Mouse (Mus musculus): ENCODE results near the gene Eif4enif1. TPM values are rescaled to one million over a fixed set of nuclear protein-coding genes. Genes with fewer than 3 reads are reported as not detected.

Gene Eif4enif1
- polyA plus RNA-seq, 1 experiment from 2014 or later = 54.9 TPM

GRCm38 (mm10) chr11:3291311-3292061 lies 89.3 kb downstream of the Eif4enif1 start:
- Histone ChIP-seq H3K4me2 (ENCODE audit: low read length) (peak overlapping the region; percentile 100), H3K9me3 (ENCODE audit: control insufficient read depth, low read length) (no peaks in the 10 kb centered on the region), H3K27me3 (replicated peaks; ENCODE audit: control insufficient read depth, insufficient read depth, low read length) (no peaks in the 10 kb centered on the region), H3K27ac (ENCODE audit: low read length) (peak overlapping the region; percentile 100), H3K36me3 (ENCODE audit: control insufficient read depth, insufficient read depth) (peaks cover 4% of the 10 kb centered on the region; the same call in 1 of the 2 replicates), H3K4me1 (replicated peaks; ENCODE audit: control insufficient read depth, insufficient read depth, low read length) (peaks cover 50% of the 10 kb centered on the region), H3K4me3 (replicated peaks; ENCODE audit: low read length) (peak overlapping the region; percentile 90), H3K9ac (replicated peaks; ENCODE audit: low read depth, low read length) (peak overlapping the region; percentile 99)
- ATAC-seq = no peak
- 1% methylated on average over 26 of the region's 26 CpGs for WGBS

GRCm38 (mm10) chr11:3292062-3292421 lies 89.8 kb downstream of the Eif4enif1 start:
- peak overlapping the region; percentile 100 for H3K4me2 ChIP-seq (ENCODE audit: low read length)
- H3K4me3 ChIP-seq (replicated peaks; ENCODE audit: low read length) = peak overlapping the region; percentile 90
- H3K27me3 ChIP-seq (replicated peaks; ENCODE audit: control insufficient read depth, insufficient read depth, low read length) = no peaks in the 10 kb centered on the region
- WGBS = 0% methylated on average over 8 of the region's 8 CpGs
- no peaks in the 10 kb centered on the region for H3K9me3 ChIP-seq (ENCODE audit: control insufficient read depth, low read length)
- peaks cover 55% of the 10 kb centered on the region for H3K4me1 ChIP-seq (replicated peaks; ENCODE audit: control insufficient read depth, insufficient read depth, low read length)
- H3K36me3 ChIP-seq (ENCODE audit: control insufficient read depth, insufficient read depth) = peaks cover 4% of the 10 kb centered on the region; the same call in 1 of the 2 replicates
- H3K9ac ChIP-seq (replicated peaks; ENCODE audit: low read depth, low read length) = peak overlapping the region; percentile 99
- ATAC-seq = 0 out of 2 replicates have a peak, but pooled peaks have one; percentile 5
- peak overlapping the region; percentile 100 for H3K27ac ChIP-seq (ENCODE audit: low read length)

- H3K9me3 ChIP-seq (ENCODE audit: control insufficient read depth, low read length) = no peaks in the 10 kb centered on the region
- H3K4me2 ChIP-seq (ENCODE audit: low read length) = peak overlapping the region; percentile 100
- WGBS = under 1% methylated on average over 8 of the region's 8 CpGs
- peak overlapping the region; percentile 99 for H3K9ac ChIP-seq (replicated peaks; ENCODE audit: low read depth, low read length)
- peak overlapping the region; percentile 90 for H3K4me3 ChIP-seq (replicated peaks; ENCODE audit: low read length)
- no peaks in the 10 kb centered on the region for H3K27me3 ChIP-seq (replicated peaks; ENCODE audit: control insufficient read depth, insufficient read depth, low read length)
- ATAC-seq = no peak
- peak overlapping the region; percentile 100 for H3K27ac ChIP-seq (ENCODE audit: low read length)
- H3K4me1 ChIP-seq (replicated peaks; ENCODE audit: control insufficient read depth, insufficient read depth, low read length) = peaks cover 52% of the 10 kb centered on the region
- peaks cover 8% of the 10 kb centered on the region; the same call in 1 of the 2 replicates for H3K36me3 ChIP-seq (ENCODE audit: control insufficient read depth, insufficient read depth)
Measured at GRCm38 (mm10) chr11:3292711-3293249, 90.6 kb downstream of the Eif4enif1 start.

GRCm38 (mm10) chr11:3293361-3293760 lies 91.2 kb downstream of the Eif4enif1 start:
- peak overlapping the region; percentile 100 for H3K27ac ChIP-seq (ENCODE audit: low read length)
- H3K4me3 ChIP-seq (replicated peaks; ENCODE audit: low read length) = peak overlapping the region; percentile 90
- no peaks in the 10 kb centered on the region for H3K9me3 ChIP-seq (ENCODE audit: control insufficient read depth, low read length)
- peak overlapping the region; percentile 100 for H3K4me2 ChIP-seq (ENCODE audit: low read length)
- no peak for ATAC-seq
- no peaks in the 10 kb centered on the region for H3K27me3 ChIP-seq (replicated peaks; ENCODE audit: control insufficient read depth, insufficient read depth, low read length)
- peaks cover 49% of the 10 kb centered on the region for H3K4me1 ChIP-seq (replicated peaks; ENCODE audit: control insufficient read depth, insufficient read depth, low read length)
- 5% methylated on average over 4 of the region's 4 CpGs for WGBS
- H3K9ac ChIP-seq (replicated peaks; ENCODE audit: low read depth, low read length) = peak overlapping the region; percentile 99
- H3K36me3 ChIP-seq (ENCODE audit: control insufficient read depth, insufficient read depth) = peaks cover 11% of the 10 kb centered on the region

Other genes with a start within 250 kb of the Eif4enif1 start
- 17.2 and 23.9 TPM in 2 replicates for gene Sfi1, start 8.9 kb upstream of the Eif4enif1 start, polyA plus RNA-seq (2015; fragmentation: Nextera tagmentation; extraction: Ambion mirVana)
- 252 and 276 TPM in 2 replicates for gene Drg1, start 64.0 kb downstream of the Eif4enif1 start, polyA plus RNA-seq (2015; fragmentation: Nextera tagmentation; extraction: Ambion mirVana)
- gene Patz1, start 86.5 kb downstream of the Eif4enif1 start, polyA plus RNA-seq (2015; fragmentation: Nextera tagmentation; extraction: Ambion mirVana) = 56.6 and 58.2 TPM in 2 replicates
- 36.1 and 41.8 TPM in 2 replicates for gene Pik3ip1, start 128.0 kb downstream of the Eif4enif1 start, polyA plus RNA-seq (2015; fragmentation: Nextera tagmentation; extraction: Ambion mirVana)
- gene Limk2, start 206.8 kb downstream of the Eif4enif1 start, polyA plus RNA-seq (2015; fragmentation: Nextera tagmentation; extraction: Ambion mirVana) = 110 and 127 TPM in 2 replicates
- gene Rnf185, start 250.0 kb downstream of the Eif4enif1 start, polyA plus RNA-seq (2015; fragmentation: Nextera tagmentation; extraction: Ambion mirVana) = 42.6 and 43.2 TPM in 2 replicates

Measured in forebrain, embryonic 16.5 days (tissue).